Mouse (Mus musculus): ENCODE results near the gene Dpt.
"Not testable (repeated sequence)": the region's sequence is repeated elsewhere in the genome, so short reads cannot be mapped to it uniquely, and the experiment has no call there.

GRCm38 (mm10) chr1:164790296-164790695, 6.1 kb upstream of the Dpt start:
- not testable (repeated sequence) for TF ChIP-seq CTCF (IDR thresholded peaks at IDR 0.05; ENCODE audit: borderline replicate concordance, control insufficient read depth, extremely low read depth, insufficient read depth, low read length, poor library complexity); POLR2A (IDR thresholded peaks at IDR 0.05; ENCODE audit: control insufficient read depth, extremely low read depth, insufficient read depth, low read length, poor library complexity)
